Mouse (Mus musculus) heart, embryonic 14.5 days (tissue): ENCODE results near the gene Nepro. TPM values are rescaled to one million over a fixed set of nuclear protein-coding genes. Genes with fewer than 3 reads are reported as not detected.
A peak's percentile ranks its signal among the peaks of the same experiment; 100 is the strongest.

Source experiments
- ATAC-seq: fragments of 200-750 bp; cut with Nextera tagmentation; 2 replicates; pipeline ENCODE4 v1.8.0; 2017; ENCODE audit warnings: low read depth, moderate TSS enrichment; ENCODE audit not compliant: insufficient number of reproducible peaks, insufficient read depth, low FRiP score
- H3K27ac ChIP-seq, 2 experiments: fragments of 200-500 bp in 1 of 2; fragments of 300-500 bp in 1 of 2; sonication (generic) in 1 of 2; replicated peaks in 1 of 2; 2 replicates each; pipeline ENCODE4 v1.5.1; 2012 to 2014; ENCODE audit warnings: low read depth in 2 of 2, low read length in 2 of 2, control low read depth in 1 of 2, mild to moderate bottlenecking in 1 of 2, mixed read lengths in 1 of 2; ENCODE audit not compliant: control insufficient read depth in 1 of 2, insufficient read depth in 1 of 2
- H3K27me3 ChIP-seq: fragments of 300-500 bp; sonication (generic); 2 replicates; pipeline ENCODE4 v1.6.1; 2014; ENCODE audit warnings: mild to moderate bottlenecking, low read length, control low read depth; ENCODE audit not compliant: control insufficient read depth, insufficient read depth
- H3K36me3 ChIP-seq: fragments of 300-500 bp; sonication (generic); 2 replicates; pipeline ENCODE4 v1.6.1; 2014; ENCODE audit warnings: mild to moderate bottlenecking, control low read depth, low read length, mixed read lengths; ENCODE audit not compliant: control insufficient read depth, insufficient read depth
- H3K4me1 ChIP-seq, 2 experiments: fragments of 200-500 bp in 1 of 2; fragments of 300-500 bp in 1 of 2; sonication (generic) in 1 of 2; 2 replicates each; pipeline ENCODE4 v1.6.1; 2012 to 2014; ENCODE audit warnings: low read length in 2 of 2, control low read depth in 1 of 2, mixed read lengths in 1 of 2; ENCODE audit not compliant: control insufficient read depth in 2 of 2, insufficient read depth in 2 of 2
- H3K4me2 ChIP-seq: fragments of 300-500 bp; sonication (generic); 2 replicates; pipeline ENCODE4 v1.6.1; 2014; ENCODE audit warnings: mild to moderate bottlenecking, low read length
- H3K4me3 ChIP-seq, 2 experiments: fragments of 200-500 bp in 1 of 2; fragments of 300-500 bp in 1 of 2; sonication (generic) in 1 of 2; 2 replicates each; pipeline ENCODE4 v1.5.1; 2012 to 2014; ENCODE audit warnings: low read length in 2 of 2, mild to moderate bottlenecking in 2 of 2, control low read depth in 1 of 2, low read depth in 1 of 2, moderate library complexity in 1 of 2; ENCODE audit not compliant: control insufficient read depth in 1 of 2, insufficient read depth in 1 of 2
- H3K9ac ChIP-seq: fragments of 300-500 bp; sonication (generic); 2 replicates; pipeline ENCODE4 v1.6.1; 2014; ENCODE audit warnings: mild to moderate bottlenecking, low read length
- H3K9me3 ChIP-seq: fragments of 300-500 bp; sonication (generic); 2 replicates; pipeline ENCODE4 v1.6.1; 2016; ENCODE audit warnings: low read length, control low read depth; ENCODE audit not compliant: control insufficient read depth
- whole genome bisulfite sequencing: fragments of 180-500 bp; shearing (Covaris S2); extraction: QIAGEN DNeasy Blood & Tissue Kit; methylation state at CpG from one replicate; pipeline ENCODE4 v1.1.7; 2014; 5-methylcytosine and 5-hydroxymethylcytosine counted together
- polyA plus RNA-seq: library from polyadenylated mRNA; unstranded; fragments of >200 nt; fragmentation: Nextera tagmentation; extraction: Ambion mirVana; gene quantifications from 2 replicates; pipeline ENCODE4 v1.2.1, GENCODE M21; 2014

Gene Nepro
- polyA plus RNA-seq, 1 experiment from 2014 or later: 5.3 TPM

- Histone ChIP-seq H3K9me3 (no peaks in the 10 kb centered on the region), H3K9ac (no peak overlapping the region), H3K4me1 (peaks cover 0 to 3% of the 10 kb centered on the region in 2 experiments; a peak in 1 of 4 replicates), H3K36me3 (no peaks in the 10 kb centered on the region), H3K27ac (no peak overlapping the region), H3K27me3 (no peaks in the 10 kb centered on the region), H3K4me3 (no peak overlapping the region), H3K4me2 (no peak overlapping the region)
- no peak for ATAC-seq
- WGBS: 50% methylated on average over 2 of the region's 2 CpGs
These were observed 43.9 kb downstream of the Nepro start for GRCm38 (mm10) chr16:44767967-44768366.

DNA sequence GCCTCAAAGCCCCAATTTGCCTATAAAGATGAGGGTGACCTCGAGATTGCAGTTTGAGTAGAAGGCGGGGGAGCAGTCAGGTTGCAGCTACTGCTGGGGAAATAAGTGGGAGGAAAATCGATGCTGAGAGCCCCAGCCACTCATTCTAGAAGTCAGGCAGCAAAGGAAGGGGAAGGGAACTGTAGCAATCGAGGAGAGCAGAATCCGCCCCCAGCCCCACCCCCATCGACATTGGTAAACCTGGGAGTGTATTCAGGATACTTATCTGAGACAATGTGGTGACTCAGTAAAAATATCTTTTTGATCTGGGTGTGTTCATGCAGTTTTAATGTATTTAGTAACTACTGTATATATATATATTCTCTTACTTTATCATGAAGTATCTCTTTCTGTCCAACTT, 48.5 kb downstream of the Nepro start:
- Histone ChIP-seq H3K27ac (no peak overlapping the region), H3K27me3 (no peaks in the 10 kb centered on the region), H3K4me1 (no peaks in the 10 kb centered on the region), H3K36me3 (no peaks in the 10 kb centered on the region), H3K9ac (no peak overlapping the region), H3K4me3 (no peak overlapping the region), H3K4me2 (no peak overlapping the region), H3K9me3 (no peaks in the 10 kb centered on the region)
- WGBS: 71% methylated on average over 6 of the region's 6 CpGs
- ATAC-seq: no peak

DNA sequence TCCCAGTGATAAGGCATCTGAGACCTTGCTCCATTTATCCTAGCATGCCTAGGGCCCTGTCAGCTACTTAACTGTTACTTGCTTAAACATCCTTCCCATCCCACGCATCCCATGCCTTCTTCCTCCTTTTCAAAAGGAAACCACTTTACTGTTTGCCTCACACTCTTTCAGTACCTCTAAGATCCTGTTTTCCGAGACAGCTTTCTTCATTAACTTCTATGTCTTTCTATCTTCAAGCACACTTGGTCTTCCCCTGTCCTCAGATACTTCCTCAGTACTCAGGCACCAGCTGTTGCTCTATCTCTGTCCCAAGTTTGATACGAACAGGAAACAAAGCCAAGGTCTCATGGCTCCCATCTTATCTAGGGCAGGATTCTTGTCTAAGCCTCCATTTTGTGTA, 49.6 kb downstream of the Nepro start:
- Histone ChIP-seq H3K9me3 (no peaks in the 10 kb centered on the region), H3K4me1 (no peaks in the 10 kb centered on the region), H3K4me2 (no peak overlapping the region), H3K27ac (no peak overlapping the region), H3K27me3 (no peaks in the 10 kb centered on the region), H3K4me3 (no peak overlapping the region), H3K9ac (no peak overlapping the region), H3K36me3 (no peaks in the 10 kb centered on the region)
- no peak for ATAC-seq
- WGBS: 65% methylated on average over 3 of the region's 3 CpGs

DNA sequence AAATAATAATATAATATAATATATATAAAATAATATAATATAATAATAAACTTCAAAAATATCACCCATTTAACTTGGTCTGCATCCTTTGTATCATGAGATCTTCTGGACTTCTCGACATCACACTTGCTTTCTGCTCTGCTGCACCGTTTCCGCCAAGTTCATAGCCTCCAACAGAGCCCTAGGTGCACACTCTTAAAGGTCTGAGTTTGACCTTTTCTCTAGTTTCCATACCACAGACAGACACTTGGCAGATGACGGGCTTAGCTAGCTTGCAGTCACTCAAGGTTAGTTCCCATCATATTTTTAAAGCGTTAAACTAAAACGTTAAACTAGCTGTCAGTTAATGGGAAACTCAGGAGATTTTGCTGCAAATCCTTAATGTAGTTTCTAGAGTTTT, 50.1 kb downstream of the Nepro start:
- H3K9ac ChIP-seq: no peak overlapping the region
- WGBS: 85% methylated on average over 6 of the region's 6 CpGs
- no peak for ATAC-seq

GRCm38 (mm10) chr16:44778538-44779147, 54.5 kb downstream of the Nepro start:
- no peaks in the 10 kb centered on the region for H3K4me1 ChIP-seq
- H3K4me2 ChIP-seq: peak overlapping the region; percentile 44
- peak overlapping the region; percentile 2 to 14; a peak in 1 of 4 replicates for H3K4me3 ChIP-seq
- 57% methylated on average over 17 of the region's 17 CpGs for WGBS
- H3K9me3 ChIP-seq: no peaks in the 10 kb centered on the region
- H3K27me3 ChIP-seq: no peaks in the 10 kb centered on the region
- H3K9ac ChIP-seq: no peak overlapping the region
- no peaks in the 10 kb centered on the region for H3K36me3 ChIP-seq
- no peak for ATAC-seq
- H3K27ac ChIP-seq: no peak overlapping the region

More for the DNA sequence above, 50.1 kb downstream of the Nepro start:
- Histone ChIP-seq H3K9me3 (no peaks in the 10 kb centered on the region), H3K4me1 (no peaks in the 10 kb centered on the region), H3K27ac (no peak overlapping the region), H3K36me3 (no peaks in the 10 kb centered on the region), H3K27me3 (no peaks in the 10 kb centered on the region), H3K4me3 (no peak overlapping the region), H3K4me2 (no peak overlapping the region)

DNA sequence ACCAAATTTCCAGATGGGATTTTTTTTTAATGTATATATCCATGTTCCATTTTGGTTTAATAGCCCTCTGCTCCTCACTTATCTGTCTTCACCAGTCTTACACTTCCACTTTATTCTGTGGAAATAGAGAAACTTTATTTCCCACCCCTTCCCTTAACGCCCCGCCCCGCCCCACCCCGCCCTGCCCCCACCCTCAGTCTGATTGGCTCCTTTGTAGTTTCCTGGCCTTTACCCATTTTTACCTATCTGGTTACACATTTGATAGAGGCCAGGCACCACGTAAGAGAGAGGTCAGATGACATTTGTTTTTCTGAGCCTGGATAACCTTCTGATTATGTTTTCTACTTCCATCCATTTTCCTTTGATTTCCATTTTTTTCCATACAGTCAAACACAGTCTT, 55.4 kb downstream of the Nepro start:
- H3K4me1 ChIP-seq: no peaks in the 10 kb centered on the region
- H3K4me3 ChIP-seq: no peak overlapping the region
- no peaks in the 10 kb centered on the region for H3K9me3 ChIP-seq
- WGBS: 87% methylated on average over 5 of the region's 5 CpGs
- no peaks in the 10 kb centered on the region for H3K27me3 ChIP-seq
- H3K4me2 ChIP-seq: no peak overlapping the region
- H3K36me3 ChIP-seq: no peaks in the 10 kb centered on the region
- no peak for ATAC-seq
- no peak overlapping the region for H3K27ac ChIP-seq
- H3K9ac ChIP-seq: no peak overlapping the region

- Histone ChIP-seq H3K9me3 (no peaks in the 10 kb centered on the region), H3K4me1 (no peaks in the 10 kb centered on the region), H3K27me3 (no peaks in the 10 kb centered on the region), H3K36me3 (no peaks in the 10 kb centered on the region), H3K4me2 (no peak overlapping the region), H3K9ac (no peak overlapping the region), H3K4me3 (no peak overlapping the region), H3K27ac (no peak overlapping the region)
- no peak for ATAC-seq
- whole genome bisulfite sequencing: 67% methylated on average over 4 of the region's 4 CpGs
These were observed 56.6 kb downstream of the Nepro start for GRCm38 (mm10) chr16:44780751-44781150.
